Mouse (Mus musculus) megakaryocyte, embryonic 14.5 days (primary cell): ENCODE measurements around the gene E130308A19Rik. TPM values are rescaled to one million over a fixed set of nuclear protein-coding genes. Genes with fewer than 3 reads are reported as not detected.
A peak's percentile ranks its signal among the peaks of the same experiment; 100 is the strongest.

Experiments
- H3K27me3 ChIP-seq: replicated peaks from 2 replicates; pipeline ENCODE3; 2012; ENCODE audit warnings: inconsistent platforms
- H3K36me3 ChIP-seq: replicated peaks from 2 replicates; pipeline ENCODE3; 2012; ENCODE audit warnings: low read length, inconsistent platforms, mixed read lengths
- H3K4me1 ChIP-seq: 2 replicates; pipeline ENCODE4 v1.6.1; 2012; ENCODE audit warnings: inconsistent platforms
- H3K4me3 ChIP-seq: replicated peaks from 2 replicates; pipeline ENCODE3; 2012; ENCODE audit warnings: moderate library complexity, mild to moderate bottlenecking, inconsistent platforms
- H3K9me3 ChIP-seq: 2 replicates; pipeline ENCODE4 v1.6.1; 2012; ENCODE audit warnings: inconsistent platforms
- FLI1 ChIP-seq: IDR thresholded peaks from 2 replicates; pipeline ENCODE4 v1.6.1; 2012; ENCODE audit warnings: low read length, inconsistent platforms, mixed read lengths
- GATA1 ChIP-seq: IDR thresholded peaks from 3 replicates; pipeline ENCODE4 v1.6.1; 2012; ENCODE audit warnings: mixed read lengths, low read length, inconsistent platforms, borderline replicate concordance
- polyA plus RNA-seq: library from polyadenylated mRNA; stranded (reverse); fragments of >175 nt; gene quantifications from 2 replicates; pipeline ENCODE4 v1.2.3, GENCODE M21; 2012; ENCODE audit warnings: low replicate concordance; ENCODE audit not compliant: insufficient read depth

Gene E130308A19Rik
- polyA plus RNA-seq, 1 experiment: 0.51 TPM

DNA sequence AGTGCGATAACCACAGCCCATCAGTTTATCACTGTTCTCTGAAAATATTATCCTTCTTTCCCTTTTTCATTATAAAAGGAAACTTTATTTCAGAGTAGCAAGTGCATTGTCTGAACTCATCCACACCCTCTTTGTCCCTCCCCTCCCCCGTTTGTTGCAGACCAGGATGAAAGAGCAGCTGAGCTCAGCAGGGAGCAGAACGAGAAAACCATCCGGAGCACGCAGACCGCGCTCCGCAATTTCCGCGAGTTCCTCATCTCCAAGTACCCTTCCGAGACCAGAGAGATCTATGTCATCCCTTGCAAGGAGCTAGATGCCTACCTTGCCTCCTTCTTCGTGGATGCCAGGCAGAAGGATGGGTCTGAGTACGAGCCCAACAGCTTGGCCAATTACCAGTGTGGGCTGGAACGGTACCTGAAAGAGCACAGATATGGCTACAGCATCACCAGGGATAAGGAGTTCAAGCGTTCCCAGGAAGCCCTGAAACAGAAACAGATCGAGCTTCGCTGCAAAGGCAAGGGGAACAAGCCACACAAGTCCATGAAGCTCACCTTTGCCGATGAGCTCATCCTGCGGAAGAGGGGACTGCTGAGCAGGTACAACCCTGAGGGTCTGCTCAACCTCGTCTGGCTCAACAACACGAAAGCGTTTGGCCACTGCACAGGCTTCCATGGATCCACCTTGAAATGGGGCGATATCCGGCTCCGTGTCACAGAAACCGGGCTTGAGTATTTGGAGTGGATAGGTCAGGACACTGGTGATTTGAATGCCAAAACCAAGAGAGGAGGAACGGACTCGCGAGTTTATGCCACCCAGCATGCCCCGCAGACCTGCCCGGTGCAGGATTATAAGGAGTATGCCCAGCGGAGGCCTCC, 93.7 kb downstream of the E130308A19Rik start:
- Histone ChIP-seq H3K36me3 (peaks cover 10% of the 10 kb centered on the region), H3K27me3 (no peaks in the 10 kb centered on the region), H3K4me3 (no peak overlapping the region), H3K4me1 (peaks cover 7% of the 10 kb centered on the region), H3K9me3 (no peaks in the 10 kb centered on the region)
- no peak for TF ChIP-seq FLI1
- no peak for TF ChIP-seq GATA1

DNA sequence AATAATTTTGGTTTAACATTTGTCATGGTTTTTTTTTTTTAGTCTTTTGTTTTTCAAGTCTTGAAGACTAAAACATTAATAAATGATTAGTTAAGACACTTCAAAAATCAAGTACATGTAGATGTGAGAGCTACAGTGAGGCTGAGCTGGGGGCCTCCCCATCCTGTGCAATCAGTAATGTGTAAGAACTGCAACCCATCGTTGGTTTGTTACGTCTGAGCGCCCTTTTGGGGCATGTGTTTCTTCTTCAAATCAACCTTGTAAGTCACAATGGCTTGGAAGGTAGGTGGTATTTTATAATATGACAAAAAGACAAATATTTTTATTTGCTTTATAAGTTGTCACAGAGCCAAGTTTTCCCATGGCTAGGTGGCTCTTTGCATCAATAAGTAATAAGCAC, 95.8 kb downstream of the E130308A19Rik start:
- TF ChIP-seq GATA1 (no peak), FLI1 (no peak)
- peaks cover 7% of the 10 kb centered on the region for H3K4me1 ChIP-seq
- H3K9me3 ChIP-seq: no peaks in the 10 kb centered on the region
- peaks cover 10% of the 10 kb centered on the region for H3K36me3 ChIP-seq
- H3K4me3 ChIP-seq: no peak overlapping the region
- H3K27me3 ChIP-seq: no peaks in the 10 kb centered on the region

DNA sequence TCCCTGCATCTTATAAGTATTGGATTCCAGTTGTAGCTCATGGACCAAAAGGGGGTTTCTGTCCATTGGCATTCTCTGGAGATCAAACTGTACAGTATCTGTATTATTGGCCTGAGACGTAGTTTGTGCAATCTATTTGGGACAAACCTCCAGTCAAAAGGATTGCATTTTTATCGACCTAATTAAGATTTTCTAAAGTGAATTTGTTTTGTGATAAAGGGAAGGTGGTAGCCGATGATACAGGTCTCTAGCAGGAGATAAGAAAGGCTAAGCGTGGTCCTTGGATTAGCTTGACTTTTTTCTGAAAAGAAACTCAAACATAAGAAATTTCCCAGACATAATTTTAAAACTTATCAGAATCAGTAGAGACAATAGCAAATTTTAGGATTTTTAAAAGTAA, 99.6 kb downstream of the E130308A19Rik start:
- Histone ChIP-seq H3K4me3 (no peak overlapping the region), H3K36me3 (no peaks in the 10 kb centered on the region), H3K4me1 (peaks cover 12% of the 10 kb centered on the region; the same call in 1 of the 2 replicates), H3K27me3 (no peaks in the 10 kb centered on the region), H3K9me3 (no peaks in the 10 kb centered on the region)
- no peak for TF ChIP-seq GATA1
- TF ChIP-seq FLI1: no peak

- Histone ChIP-seq H3K27me3 (no peaks in the 10 kb centered on the region), H3K4me1 (peaks cover 12% of the 10 kb centered on the region; the same call in 1 of the 2 replicates), H3K36me3 (no peaks in the 10 kb centered on the region), H3K9me3 (no peaks in the 10 kb centered on the region), H3K4me3 (no peak overlapping the region)
- TF ChIP-seq GATA1 (no peak), FLI1 (no peak)
Observed at GRCm38 (mm10) chr4:59726501-59726900, 100.5 kb downstream of the E130308A19Rik start.

DNA sequence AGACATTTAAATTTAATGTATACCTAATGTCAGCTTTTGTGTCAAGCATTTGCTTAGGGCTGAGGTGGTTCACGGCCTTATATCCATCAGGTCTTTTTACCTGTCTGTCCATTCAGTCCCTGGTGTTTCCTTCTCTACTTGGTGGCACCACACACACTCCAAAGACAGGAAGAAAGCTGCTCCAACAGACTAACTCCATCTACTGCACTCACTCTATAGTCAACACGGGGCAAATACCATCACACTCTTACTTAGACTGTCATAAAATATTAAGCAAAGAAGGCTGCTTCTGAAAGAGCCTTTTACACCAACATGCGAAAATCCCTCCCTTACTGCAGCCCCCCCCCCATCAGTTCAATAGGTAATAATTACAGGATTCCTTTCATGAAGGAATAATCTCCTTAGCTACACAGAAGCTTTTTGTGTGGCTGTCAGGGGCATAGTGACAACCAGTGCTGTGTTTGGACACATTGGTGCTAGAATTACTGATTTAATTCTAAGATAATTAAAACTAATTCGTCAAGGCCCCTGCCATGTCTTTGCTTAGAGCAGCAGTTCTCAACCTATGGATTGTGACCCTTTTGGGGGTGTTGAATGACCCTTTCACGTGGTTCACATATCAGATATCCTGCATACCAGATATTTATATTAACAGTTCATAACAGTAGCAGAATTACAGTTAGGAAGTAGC, 101.3 kb downstream of the E130308A19Rik start:
- Histone ChIP-seq H3K9me3 (no peaks in the 10 kb centered on the region), H3K27me3 (no peaks in the 10 kb centered on the region), H3K4me1 (peaks cover 12% of the 10 kb centered on the region; the same call in 1 of the 2 replicates), H3K4me3 (no peak overlapping the region), H3K36me3 (no peaks in the 10 kb centered on the region)
- TF ChIP-seq GATA1: no peak
- no peak for TF ChIP-seq FLI1

- no peaks in the 10 kb centered on the region for H3K36me3 ChIP-seq
- no peak for TF ChIP-seq GATA1
- no peak for TF ChIP-seq FLI1
- H3K27me3 ChIP-seq: no peaks in the 10 kb centered on the region
- no peak overlapping the region for H3K4me3 ChIP-seq
- H3K9me3 ChIP-seq: no peaks in the 10 kb centered on the region
- H3K4me1 ChIP-seq: peaks cover 12% of the 10 kb centered on the region; the same call in 1 of the 2 replicates
Observed at GRCm38 (mm10) chr4:59727878-59728261, 101.9 kb downstream of the E130308A19Rik start.

GRCm38 (mm10) chr4:59728839-59729238, 102.8 kb downstream of the E130308A19Rik start:
- no peaks in the 10 kb centered on the region for H3K36me3 ChIP-seq
- no peaks in the 10 kb centered on the region for H3K9me3 ChIP-seq
- peaks cover 12% of the 10 kb centered on the region; the same call in 1 of the 2 replicates for H3K4me1 ChIP-seq
- no peaks in the 10 kb centered on the region for H3K27me3 ChIP-seq
- H3K4me3 ChIP-seq: peak overlapping the region; percentile 66
- TF ChIP-seq FLI1 (no peak), GATA1 (no peak)

DNA sequence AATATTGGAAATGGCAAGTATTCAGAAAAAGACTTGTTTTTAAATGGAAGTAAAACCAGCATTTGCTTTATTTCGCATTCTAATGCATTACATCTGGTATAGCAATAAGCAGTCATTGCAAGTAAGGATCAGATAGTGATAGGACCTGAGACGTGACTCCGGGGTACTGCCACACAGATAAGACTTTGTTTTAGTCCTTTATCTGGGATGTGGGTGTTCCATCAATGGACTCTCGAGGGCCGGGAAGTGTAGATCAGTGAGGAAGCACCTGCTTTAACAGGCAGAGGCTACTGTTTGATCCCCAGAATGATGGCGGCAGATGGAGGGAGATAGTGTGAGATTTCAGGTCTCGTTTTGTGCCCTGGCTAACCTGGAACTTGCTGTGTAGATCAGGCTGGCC, 105.5 kb downstream of the E130308A19Rik start:
- peaks cover 9% of the 10 kb centered on the region for H3K9me3 ChIP-seq

GRCm38 (mm10) chr4:59739321-59739720, 113.3 kb downstream of the E130308A19Rik start:
- no peaks in the 10 kb centered on the region for H3K36me3 ChIP-seq
- H3K27me3 ChIP-seq: no peaks in the 10 kb centered on the region
- TF ChIP-seq GATA1 (no peak), FLI1 (no peak)
- peaks cover 16% of the 10 kb centered on the region for H3K9me3 ChIP-seq
- H3K4me1 ChIP-seq: peaks cover 10% of the 10 kb centered on the region; the same call in 1 of the 2 replicates
- no peak overlapping the region for H3K4me3 ChIP-seq

More for the DNA sequence above, 105.5 kb downstream of the E130308A19Rik start:
- Histone ChIP-seq H3K4me1 (peaks cover 15% of the 10 kb centered on the region; the same call in 1 of the 2 replicates), H3K36me3 (no peaks in the 10 kb centered on the region), H3K4me3 (no peak overlapping the region), H3K27me3 (no peaks in the 10 kb centered on the region)
- TF ChIP-seq FLI1 (no peak), GATA1 (no peak)

- Histone ChIP-seq H3K9me3 (peaks cover 16% of the 10 kb centered on the region), H3K4me1 (peaks cover 10% of the 10 kb centered on the region; the same call in 1 of the 2 replicates), H3K4me3 (no peak overlapping the region), H3K36me3 (no peaks in the 10 kb centered on the region), H3K27me3 (no peaks in the 10 kb centered on the region)
- no peak for TF ChIP-seq GATA1
- TF ChIP-seq FLI1: no peak
Observed at GRCm38 (mm10) chr4:59739882-59740281, 113.9 kb downstream of the E130308A19Rik start.
